Mouse (Mus musculus) lung, postnatal 0 days (tissue): ENCODE results near the gene Tpra1.

Source experiments
- CTCF ChIP-seq: IDR thresholded peaks from 2 replicates; pipeline ENCODE4 v1.5.1; 2016; ENCODE audit warnings: antibody characterized with exemption, mild to moderate bottlenecking
- EP300 ChIP-seq: IDR thresholded peaks from 2 replicates; pipeline ENCODE4 v1.6.1; 2016; ENCODE audit warnings: antibody characterized with exemption, mild to moderate bottlenecking, control low read depth

- TF ChIP-seq CTCF (no peak), EP300 (no peak)
Observed at GRCm38 (mm10) chr6:88854509-88854908, 47.5 kb upstream of the Tpra1 start.
